Mouse (Mus musculus) cerebellum, postnatal 25 days (tissue): ENCODE measurements around the gene Stfa2.
"Not testable (repeated sequence)": the region's sequence is repeated elsewhere in the genome, so short reads cannot be mapped to it uniquely, and the experiment has no call there.

ENCODE experiments used
- DNase-seq, 2 experiments: peaks; one replicate each; pipeline ENCODE4 v3.0.0; 2021; ENCODE audit warnings: mixed read lengths in 2 of 2

The Stfa2 gene

GRCm38 (mm10) chr16:36408357-36408756 lies at the start of gene Stfa2:
TSS of gene Stfa2 (minus strand) at chr16:36408457.
- no peak for DNase-seq

GRCm38 (mm10) chr16:36455342-36455802 lies 47.1 kb upstream of the Stfa2 start, which contains the start of gene Stfa3:
TSS of gene Stfa3 (minus strand) at chr16:36455392.
- DNase-seq, result no peak

- not testable (repeated sequence) for DNase-seq
Measured at GRCm38 (mm10) chr16:36420979-36421378, 12.7 kb upstream of the Stfa2 start.

- DNase-seq, result no peak
Measured at GRCm38 (mm10) chr16:36389060-36389459, 19.2 kb downstream of the Stfa2 start.

- DNase-seq, result not testable (repeated sequence)
Measured at GRCm38 (mm10) chr16:36367648-36368047, 40.6 kb downstream of the Stfa2 start, which contains the start of gene BC100530. TSS of gene BC100530 (minus strand) at chr16:36367748.
